Mouse (Mus musculus) midbrain, postnatal 0 days (tissue): ENCODE measurements at regions not wholly inside any gene's neighbourhood (a gene's known extent, or its start where the extent isn't known, plus 50 kb on each side); places are given as distances from the start of the nearest gene placed in this dataset.

Source experiments
- ATAC-seq: fragments of 200-750 bp; cut with Nextera tagmentation; 2 replicates; pipeline ENCODE4 v1.8.0; 2017; ENCODE audit warnings: moderate number of reproducible peaks, mild to moderate bottlenecking, moderate TSS enrichment, moderate library complexity; ENCODE audit not compliant: low FRiP score
- DNase-seq: peaks from one replicate; pipeline ENCODE4 v3.0.0-alpha.2; 2015; ENCODE audit warnings: low spot score
- H3K27ac ChIP-seq: fragments of 300-500 bp; sonication (generic); 2 replicates; pipeline ENCODE4 v1.5.1; 2014; ENCODE audit warnings: low read depth, mild to moderate bottlenecking, low read length, mixed read lengths
- H3K27me3 ChIP-seq: fragments of 300-500 bp; sonication (generic); 2 replicates; pipeline ENCODE4 v1.6.1; 2014; ENCODE audit warnings: low read length, control low read depth, mixed read lengths; ENCODE audit not compliant: insufficient read depth
- H3K36me3 ChIP-seq: fragments of 300-500 bp; sonication (generic); 2 replicates; pipeline ENCODE4 v1.6.1; 2014; ENCODE audit warnings: low read length, control low read depth, mixed read lengths; ENCODE audit not compliant: insufficient read depth
- H3K4me1 ChIP-seq: fragments of 300-500 bp; sonication (generic); 2 replicates; pipeline ENCODE4 v1.6.1; 2014; ENCODE audit warnings: mild to moderate bottlenecking, control low read depth, antibody characterized with exemption, low read length, mixed read lengths; ENCODE audit not compliant: insufficient read depth
- H3K4me2 ChIP-seq: fragments of 300-500 bp; sonication (generic); 2 replicates; pipeline ENCODE4 v1.6.1; 2014; ENCODE audit warnings: low read depth, mild to moderate bottlenecking, low read length, mixed read lengths; ENCODE audit not compliant: poor library complexity, severe bottlenecking
- H3K4me3 ChIP-seq: fragments of 300-500 bp; sonication (generic); 2 replicates; pipeline ENCODE4 v1.5.1; 2014; ENCODE audit warnings: low read depth, mild to moderate bottlenecking, low read length, moderate library complexity
- H3K9ac ChIP-seq: fragments of 300-500 bp; sonication (generic); replicated peaks from 2 replicates; pipeline ENCODE4 v1.6.1; 2014; ENCODE audit warnings: mild to moderate bottlenecking, low read length, moderate library complexity, mixed read lengths; ENCODE audit not compliant: poor library complexity, severe bottlenecking
- H3K9me3 ChIP-seq: fragments of 300-500 bp; sonication (generic); 2 replicates; pipeline ENCODE4 v1.6.1; 2016; ENCODE audit warnings: low read length, control low read depth
- CTCF ChIP-seq: IDR thresholded peaks from 2 replicates; pipeline ENCODE4 v1.5.1; 2016; ENCODE audit warnings: antibody characterized with exemption, mild to moderate bottlenecking
- WGBS: fragments of 180-500 bp; shearing (Covaris S2); extraction: QIAGEN DNeasy Blood & Tissue Kit; methylation state at CpG from one replicate; pipeline ENCODE4 v1.1.7; 2014; 5-methylcytosine and 5-hydroxymethylcytosine counted together

DNA sequence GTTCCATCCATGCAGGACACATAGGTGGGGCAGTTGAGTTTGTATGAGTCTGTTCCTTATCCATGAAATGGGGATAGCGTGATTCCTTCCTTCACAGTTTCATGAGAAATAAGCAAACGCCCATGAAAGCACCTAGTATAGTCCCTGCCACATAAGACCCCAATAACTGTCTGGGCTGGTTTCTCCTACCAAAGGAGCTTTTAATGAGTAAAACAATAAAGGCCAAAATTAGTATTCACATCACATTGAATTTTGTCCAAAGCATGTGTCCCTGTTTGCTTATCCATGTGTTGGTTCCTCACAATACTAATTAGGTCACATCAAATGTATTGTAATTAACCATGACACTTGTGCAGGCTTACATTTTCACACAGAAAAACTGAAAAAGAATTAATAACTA, 221.3 kb downstream of the Prdm13 start:
- Histone ChIP-seq H3K4me1 (no peaks in the 10 kb centered on the region), H3K36me3 (no peaks in the 10 kb centered on the region), H3K9me3 (no peaks in the 10 kb centered on the region), H3K27me3 (no peaks in the 10 kb centered on the region), H3K27ac (no peak overlapping the region), H3K9ac (no peak overlapping the region), H3K4me3 (no peak overlapping the region), H3K4me2 (no peak overlapping the region)
- WGBS: 82% methylated on average over 2 of the region's 2 CpGs
- TF ChIP-seq CTCF: no peak
- no peak for DNase-seq
- ATAC-seq: no peak

DNA sequence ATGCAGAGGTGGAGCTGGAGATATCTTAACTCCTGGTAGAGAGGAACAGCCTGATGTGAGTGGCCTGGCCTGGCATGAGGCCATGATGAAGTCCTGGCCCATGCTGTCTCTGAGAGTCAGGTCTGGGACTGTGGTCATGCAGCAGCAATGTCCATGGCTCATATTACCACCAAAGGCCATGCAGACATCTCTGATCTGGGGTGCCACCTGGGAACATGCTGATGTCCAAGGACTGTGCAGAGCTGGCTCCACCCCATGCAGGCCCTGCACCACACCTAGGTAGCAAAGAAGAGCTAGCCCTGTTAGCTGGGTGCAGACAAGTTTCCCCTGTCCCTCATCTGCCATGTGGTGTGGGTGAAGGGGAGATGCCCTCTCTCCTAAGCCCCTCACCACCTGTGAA, 244.5 kb downstream of the Prdm13 start:
- Histone ChIP-seq H3K36me3 (no peaks in the 10 kb centered on the region), H3K27ac (no peak overlapping the region), H3K9ac (no peak overlapping the region), H3K4me3 (no peak overlapping the region), H3K4me2 (no peak overlapping the region), H3K27me3 (no peaks in the 10 kb centered on the region), H3K9me3 (no peaks in the 10 kb centered on the region), H3K4me1 (no peaks in the 10 kb centered on the region)
- ATAC-seq: peak; percentile 47; the same call in 1 of the 2 replicates
- no peak for DNase-seq
- TF ChIP-seq CTCF: no peak

DNA sequence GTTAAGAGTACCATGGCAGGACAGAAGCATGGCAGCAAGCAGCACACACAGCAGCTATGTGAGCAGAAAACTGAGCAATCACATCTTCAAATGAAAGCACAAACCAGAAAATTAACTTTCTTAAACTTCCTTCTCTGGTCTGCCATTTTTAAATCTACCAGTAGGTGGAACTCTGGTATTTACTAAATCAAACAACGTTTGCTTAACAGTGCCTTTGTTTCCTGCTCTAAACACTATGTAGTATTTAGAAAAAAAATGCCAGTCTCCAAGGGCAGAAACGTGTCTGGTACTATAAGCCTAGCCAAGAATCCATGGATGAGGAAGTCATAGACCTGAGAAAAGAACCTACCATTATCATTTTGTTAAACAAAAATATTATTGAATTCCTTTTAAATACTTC, 249.1 kb downstream of the Prdm13 start:
- Histone ChIP-seq H3K4me1 (no peaks in the 10 kb centered on the region), H3K27ac (no peak overlapping the region), H3K27me3 (no peaks in the 10 kb centered on the region), H3K4me2 (no peak overlapping the region), H3K9me3 (no peaks in the 10 kb centered on the region), H3K4me3 (no peak overlapping the region), H3K36me3 (no peaks in the 10 kb centered on the region), H3K9ac (no peak overlapping the region)
- ATAC-seq: no peak
- WGBS: 13% methylated on average over 2 of the region's 2 CpGs
- DNase-seq: peak; percentile 57
- TF ChIP-seq CTCF: peak; percentile 69

DNA sequence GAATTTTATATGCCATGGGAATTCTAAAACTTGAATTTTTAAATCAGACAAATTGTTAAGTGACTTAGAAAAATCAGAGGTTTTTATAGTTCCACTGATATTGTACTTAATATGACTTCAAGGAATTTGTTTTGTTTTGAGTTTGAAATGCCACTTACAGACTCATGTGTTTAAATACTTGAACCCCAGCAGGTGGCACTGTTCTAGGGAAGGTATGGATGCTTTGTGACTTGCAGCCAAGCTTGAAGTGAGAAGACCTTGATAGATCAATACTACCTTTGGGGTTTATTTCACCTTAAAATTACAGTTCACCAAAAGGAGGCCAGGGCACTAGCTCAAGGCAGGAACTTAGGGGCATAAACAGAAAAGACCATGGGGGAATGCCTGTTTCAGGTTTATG, 277.9 kb downstream of the Prdm13 start:
- no peaks in the 10 kb centered on the region for H3K36me3 ChIP-seq
- no peak overlapping the region for H3K27ac ChIP-seq
- no peaks in the 10 kb centered on the region for H3K27me3 ChIP-seq
- peak; percentile 41 for DNase-seq
- no peak overlapping the region for H3K9ac ChIP-seq
- peak; percentile 54 for TF ChIP-seq CTCF
- no peaks in the 10 kb centered on the region for H3K4me1 ChIP-seq
- no peak for ATAC-seq
- H3K4me2 ChIP-seq: no peak overlapping the region
- no peaks in the 10 kb centered on the region for H3K9me3 ChIP-seq
- no peak overlapping the region for H3K4me3 ChIP-seq

DNA sequence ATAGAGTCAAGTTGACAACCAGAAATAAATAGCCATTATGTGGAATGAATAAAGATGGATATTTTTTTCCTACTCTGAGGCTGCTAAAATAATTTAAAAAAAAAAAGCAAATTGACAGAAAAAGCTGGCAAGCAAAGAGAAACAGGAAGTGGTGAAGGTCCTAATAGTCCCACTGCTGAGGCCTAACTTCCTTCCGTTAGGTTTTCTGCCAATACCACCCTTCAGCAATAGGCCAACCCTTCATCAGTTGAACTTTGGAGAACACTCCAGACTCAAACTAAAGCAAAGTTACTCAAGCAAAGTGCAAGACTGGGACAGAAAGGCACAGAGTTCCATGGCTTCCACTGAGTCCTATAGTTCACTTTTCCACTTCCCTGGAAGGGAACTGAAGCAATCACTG, 316.4 kb downstream of the Prdm13 start:
- Histone ChIP-seq H3K27ac (no peak overlapping the region), H3K9ac (no peak overlapping the region), H3K4me2 (no peak overlapping the region), H3K27me3 (no peaks in the 10 kb centered on the region), H3K36me3 (no peaks in the 10 kb centered on the region), H3K4me3 (no peak overlapping the region), H3K4me1 (no peaks in the 10 kb centered on the region), H3K9me3 (no peaks in the 10 kb centered on the region)
- TF ChIP-seq CTCF: no peak
- ATAC-seq (no peak), DNase-seq (no peak)
- 97% methylated on average over 1 of the region's 1 CpGs for WGBS

DNA sequence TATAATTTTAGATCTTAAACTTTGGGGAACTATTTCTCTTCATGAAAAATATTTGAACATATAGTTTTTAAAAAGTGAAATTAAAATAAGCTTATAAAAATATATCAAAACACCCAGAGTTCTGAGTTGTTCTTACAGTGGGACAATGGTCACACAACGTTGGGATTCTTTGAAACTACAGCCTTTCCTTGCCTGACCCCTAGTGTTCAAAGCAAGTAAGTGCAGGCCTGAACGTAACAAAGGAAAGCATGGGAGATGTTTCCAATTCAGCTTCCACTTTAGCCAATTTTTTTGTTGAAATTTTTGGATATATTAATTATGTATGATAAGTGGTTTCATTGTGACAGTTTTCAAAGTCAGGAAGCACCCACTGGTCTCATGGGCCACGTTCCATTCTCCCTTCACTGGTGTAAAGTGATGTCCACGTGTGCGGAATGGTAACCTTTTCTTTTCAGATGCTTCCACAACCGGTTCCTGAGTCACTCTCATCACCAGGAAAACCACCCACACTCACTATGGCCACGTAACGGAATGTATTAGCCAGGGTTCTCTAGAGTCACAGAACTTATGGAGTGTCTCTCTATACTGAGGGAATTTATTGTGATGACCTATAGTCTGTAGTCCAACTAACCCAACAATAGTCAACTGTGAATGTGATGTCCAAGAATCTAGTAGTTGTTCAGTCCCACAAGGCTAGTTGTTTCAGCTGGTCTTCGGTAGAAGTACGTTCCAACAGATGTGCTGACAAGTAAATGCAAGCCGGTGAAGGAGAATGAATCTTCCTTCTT, 317.3 kb downstream of the Prdm13 start:
- H3K4me1 ChIP-seq: no peaks in the 10 kb centered on the region
- H3K4me2 ChIP-seq: no peak overlapping the region
- DNase-seq (peak; percentile 69), ATAC-seq (peak; percentile 65)
- no peaks in the 10 kb centered on the region for H3K36me3 ChIP-seq
- H3K27me3 ChIP-seq: no peaks in the 10 kb centered on the region
- H3K9ac ChIP-seq: no peak overlapping the region
- H3K9me3 ChIP-seq: no peaks in the 10 kb centered on the region
- WGBS: 65% methylated on average over 11 of the region's 11 CpGs
- TF ChIP-seq CTCF: peak; percentile 96
- no peak overlapping the region for H3K27ac ChIP-seq
- no peak overlapping the region for H3K4me3 ChIP-seq
